Mouse (Mus musculus): ENCODE results near the gene Fam118b. TPM values are rescaled to one million over a fixed set of nuclear protein-coding genes. Genes with fewer than 3 reads are reported as not detected.

Gene Fam118b
- polyA plus RNA-seq, 1 experiment from 2014 or later = 64.9 TPM

DNA sequence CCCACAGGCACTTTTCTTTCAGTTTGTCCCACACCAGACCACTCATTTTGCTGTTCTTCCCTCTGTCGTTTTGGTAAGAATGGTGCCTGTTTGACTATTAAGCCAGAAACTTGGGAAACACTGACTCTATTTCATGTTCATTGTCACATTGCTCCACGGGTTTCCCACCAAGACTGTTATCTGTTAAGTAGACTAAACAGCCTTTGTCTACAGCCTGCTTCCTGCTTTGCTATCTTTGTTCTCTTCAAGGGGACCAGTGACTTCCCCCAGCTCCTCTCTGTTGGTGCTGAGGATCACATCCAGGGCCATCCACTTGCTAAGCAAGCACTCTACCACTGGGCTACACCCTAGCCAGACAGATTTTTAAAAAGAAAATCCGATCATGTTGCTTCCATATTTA lies 64.1 kb downstream of the Fam118b start:
- Histone ChIP-seq H3K9me3 (no peaks in the 10 kb centered on the region), H3K4me3 (no peak overlapping the region), H3K27me3 (ENCODE audit: poor library complexity, severe bottlenecking) (no peaks in the 10 kb centered on the region), H3K4me1 (peaks cover 23% of the 10 kb centered on the region), H3K36me3 (replicated peaks) (peaks cover 44% of the 10 kb centered on the region), H3K27ac (no peak overlapping the region)
- no peak for DNase-seq (ENCODE audit: extremely low spot score, low spot score)
- 72% methylated on average over 3 of the region's 3 CpGs for WGBS

GRCm38 (mm10) chr9:35200529-35201060 lies 67.0 kb downstream of the Fam118b start:
- Histone ChIP-seq H3K4me3 (peak overlapping the region; percentile 81), H3K36me3 (replicated peaks) (peaks cover 15% of the 10 kb centered on the region), H3K4me1 (peaks cover 25% of the 10 kb centered on the region), H3K27me3 (ENCODE audit: poor library complexity, severe bottlenecking) (no peaks in the 10 kb centered on the region), H3K27ac (peak overlapping the region; percentile 89), H3K9me3 (no peaks in the 10 kb centered on the region)
- DNase-seq (ENCODE audit: extremely low spot score, low spot score) = no peak
- 73% methylated on average over 9 of the region's 9 CpGs for WGBS

- Histone ChIP-seq H3K4me1 (peaks cover 25% of the 10 kb centered on the region), H3K27me3 (ENCODE audit: poor library complexity, severe bottlenecking) (no peaks in the 10 kb centered on the region), H3K36me3 (replicated peaks) (peaks cover 8% of the 10 kb centered on the region), H3K4me3 (peak within 1 kb of the TSS; percentile 81), H3K27ac (peak within 1 kb of the TSS; percentile 89), H3K9me3 (no peaks in the 10 kb centered on the region)
- peak; percentile 91 for DNase-seq (ENCODE audit: extremely low spot score, low spot score)
- WGBS = under 1% methylated on average over 44 of the region's 44 CpGs
These were observed 67.7 kb downstream of the Fam118b start, which contains the start of the genes Srpr and Tirap for GRCm38 (mm10) chr9:35199772-35200471. TSS of gene Srpr (plus strand) at chr9:35200175. TSS of gene Tirap (minus strand) at chr9:35200291.

GRCm38 (mm10) chr9:35198945-35199771 lies 68.4 kb downstream of the Fam118b start:
- Histone ChIP-seq H3K4me1 (peaks cover 25% of the 10 kb centered on the region), H3K27me3 (ENCODE audit: poor library complexity, severe bottlenecking) (no peaks in the 10 kb centered on the region), H3K36me3 (replicated peaks) (peaks cover under 1% of the 10 kb centered on the region), H3K4me3 (peak overlapping the region; percentile 81), H3K9me3 (no peaks in the 10 kb centered on the region), H3K27ac (peak overlapping the region; percentile 89)
- WGBS = 30% methylated on average over 18 of the region's 18 CpGs
- peak; percentile 18 for DNase-seq (ENCODE audit: extremely low spot score, low spot score)

- 90% methylated on average over 10 of the region's 10 CpGs for WGBS
- Histone ChIP-seq H3K4me1 (peaks cover 25% of the 10 kb centered on the region), H3K9me3 (no peaks in the 10 kb centered on the region), H3K27ac (no peak overlapping the region), H3K4me3 (no peak overlapping the region), H3K36me3 (replicated peaks) (no peaks in the 10 kb centered on the region), H3K27me3 (ENCODE audit: poor library complexity, severe bottlenecking) (no peaks in the 10 kb centered on the region)
- no peak for DNase-seq (ENCODE audit: extremely low spot score, low spot score)
These were observed 69.3 kb downstream of the Fam118b start for GRCm38 (mm10) chr9:35198351-35198750.

DNA sequence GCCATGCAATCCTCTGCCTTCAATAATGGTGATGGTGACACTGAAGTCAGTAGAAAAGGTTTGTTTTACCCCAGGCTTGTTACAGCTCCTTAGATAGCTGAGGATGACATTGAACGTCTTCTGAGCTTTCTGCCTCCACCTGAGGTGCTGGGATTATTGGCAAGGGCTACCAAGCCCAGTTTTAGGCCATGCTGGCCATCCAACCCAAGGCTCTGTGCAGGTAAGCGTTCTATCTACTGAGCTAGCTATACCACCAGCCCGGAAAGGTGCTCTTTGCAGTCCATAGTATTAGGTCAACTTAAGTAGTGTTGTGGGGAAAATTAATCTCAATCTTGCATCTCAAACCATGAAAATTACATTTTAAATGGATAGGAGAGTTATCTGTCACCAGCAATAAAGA lies 70.0 kb downstream of the Fam118b start:
- Histone ChIP-seq H3K27me3 (ENCODE audit: poor library complexity, severe bottlenecking) (no peaks in the 10 kb centered on the region), H3K4me3 (no peak overlapping the region), H3K4me1 (peaks cover 25% of the 10 kb centered on the region), H3K27ac (no peak overlapping the region), H3K9me3 (no peaks in the 10 kb centered on the region), H3K36me3 (replicated peaks) (no peaks in the 10 kb centered on the region)
- no peak for DNase-seq (ENCODE audit: extremely low spot score, low spot score)
- 91% methylated on average over 3 of the region's 3 CpGs for WGBS

DNA sequence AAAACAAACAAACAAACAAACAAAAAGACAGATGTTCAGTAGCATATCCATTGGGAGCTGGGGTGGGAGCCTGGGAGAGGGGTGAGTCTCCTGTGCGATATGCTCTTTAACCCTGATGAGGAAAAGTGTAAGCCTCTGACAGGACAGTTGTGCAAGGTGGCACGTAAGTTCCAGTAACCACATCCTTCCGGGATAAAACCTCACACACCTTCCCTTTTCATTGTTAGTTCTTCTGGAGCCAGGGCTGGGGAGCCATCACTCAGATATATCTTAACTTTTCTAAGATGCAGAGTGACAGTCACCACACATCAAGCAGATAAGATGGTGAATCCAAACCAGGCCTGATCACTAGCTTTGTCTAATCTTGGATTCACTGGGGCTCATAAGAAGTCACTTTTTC lies 73.6 kb downstream of the Fam118b start:
- no peak overlapping the region for H3K27ac ChIP-seq
- H3K27me3 ChIP-seq (ENCODE audit: poor library complexity, severe bottlenecking) = no peaks in the 10 kb centered on the region
- 95% methylated on average over 3 of the region's 3 CpGs for WGBS
- peaks cover 24% of the 10 kb centered on the region for H3K36me3 ChIP-seq (replicated peaks)
- peaks cover 8% of the 10 kb centered on the region for H3K4me1 ChIP-seq
- H3K9me3 ChIP-seq = no peaks in the 10 kb centered on the region
- no peak for DNase-seq (ENCODE audit: extremely low spot score, low spot score)
- H3K4me3 ChIP-seq = no peak overlapping the region

- Histone ChIP-seq H3K36me3 (replicated peaks) (peaks cover 34% of the 10 kb centered on the region), H3K27ac (no peak overlapping the region), H3K9me3 (no peaks in the 10 kb centered on the region), H3K4me3 (no peak overlapping the region), H3K27me3 (ENCODE audit: poor library complexity, severe bottlenecking) (no peaks in the 10 kb centered on the region), H3K4me1 (no peaks in the 10 kb centered on the region)
- WGBS = 77% methylated on average over 11 of the region's 11 CpGs
- no peak for DNase-seq (ENCODE audit: extremely low spot score, low spot score)
These were observed 74.5 kb downstream of the Fam118b start for GRCm38 (mm10) chr9:35192983-35193542.

DNA sequence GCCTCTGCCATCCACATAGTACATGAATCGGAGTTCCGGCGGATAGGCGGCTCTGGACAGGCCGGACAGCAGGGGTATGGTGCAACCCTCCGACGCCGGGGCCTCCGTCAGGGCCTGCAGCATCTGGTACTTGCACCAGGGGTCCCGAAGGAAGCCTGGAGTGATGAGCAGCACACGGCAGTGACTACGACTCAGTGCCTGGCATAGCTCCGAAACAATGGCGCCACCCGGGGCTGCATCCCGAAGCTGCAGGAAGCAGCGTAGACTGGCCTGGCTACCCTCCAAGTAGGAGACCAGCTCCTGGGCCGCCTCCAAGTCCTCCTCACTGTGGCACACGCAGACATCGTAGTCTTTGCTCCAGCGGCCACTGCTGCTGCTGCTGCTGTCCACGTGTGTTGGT lies 78.9 kb downstream of the Fam118b start:
- Histone ChIP-seq H3K4me1 (no peaks in the 10 kb centered on the region), H3K9me3 (no peaks in the 10 kb centered on the region), H3K27ac (no peak overlapping the region), H3K4me3 (no peak overlapping the region), H3K27me3 (ENCODE audit: poor library complexity, severe bottlenecking) (no peaks in the 10 kb centered on the region), H3K36me3 (replicated peaks) (peaks cover 51% of the 10 kb centered on the region)
- no peak for DNase-seq (ENCODE audit: extremely low spot score, low spot score)
- WGBS = 76% methylated on average over 22 of the region's 22 CpGs

- no peaks in the 10 kb centered on the region for H3K27me3 ChIP-seq (ENCODE audit: poor library complexity, severe bottlenecking)
- WGBS = 93% methylated on average over 10 of the region's 10 CpGs
- H3K36me3 ChIP-seq (replicated peaks) = peaks cover 51% of the 10 kb centered on the region
- H3K4me3 ChIP-seq = no peak overlapping the region
- no peak overlapping the region for H3K27ac ChIP-seq
- DNase-seq (ENCODE audit: extremely low spot score, low spot score) = no peak
- no peaks in the 10 kb centered on the region for H3K4me1 ChIP-seq
- H3K9me3 ChIP-seq = no peaks in the 10 kb centered on the region
These were observed 80.2 kb downstream of the Fam118b start for GRCm38 (mm10) chr9:35187351-35187903.

DNA sequence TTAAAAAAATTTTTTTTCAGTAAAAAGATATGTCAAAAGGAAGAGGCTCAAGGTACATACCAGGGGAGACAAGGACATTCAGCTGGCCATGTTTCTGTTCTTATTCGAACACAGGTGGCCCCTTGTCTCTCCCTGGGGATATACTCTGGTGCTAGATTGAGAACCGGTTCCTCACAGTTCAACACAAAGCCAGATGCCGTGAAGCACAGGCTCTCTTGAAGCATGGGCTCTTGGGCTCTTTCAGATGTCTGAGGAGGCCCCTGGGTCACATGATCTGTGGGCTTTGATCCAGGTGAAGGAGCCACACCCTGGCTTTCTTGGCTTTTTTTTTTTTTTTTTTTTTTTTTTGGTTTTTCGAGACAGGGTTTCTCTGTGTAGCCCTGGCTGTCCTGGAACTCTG lies 81.2 kb downstream of the Fam118b start:
- Histone ChIP-seq H3K4me3 (no peak overlapping the region), H3K27me3 (ENCODE audit: poor library complexity, severe bottlenecking) (no peaks in the 10 kb centered on the region), H3K4me1 (no peaks in the 10 kb centered on the region), H3K27ac (no peak overlapping the region), H3K36me3 (replicated peaks) (peaks cover 49% of the 10 kb centered on the region), H3K9me3 (no peaks in the 10 kb centered on the region)
- no peak for DNase-seq (ENCODE audit: extremely low spot score, low spot score)
- 91% methylated on average over 4 of the region's 4 CpGs for WGBS

- Histone ChIP-seq H3K27me3 (ENCODE audit: poor library complexity, severe bottlenecking) (no peaks in the 10 kb centered on the region), H3K36me3 (replicated peaks) (peaks cover 20% of the 10 kb centered on the region), H3K4me1 (no peaks in the 10 kb centered on the region), H3K27ac (no peak overlapping the region), H3K9me3 (no peaks in the 10 kb centered on the region), H3K4me3 (no peak overlapping the region)
- no peak for DNase-seq (ENCODE audit: extremely low spot score, low spot score)
- WGBS = 70% methylated on average over 5 of the region's 5 CpGs
These were observed 84.2 kb downstream of the Fam118b start for GRCm38 (mm10) chr9:35183359-35183758.
